Mouse (Mus musculus) kidney, postnatal 4 days (tissue): ENCODE measurements at regions not wholly inside any gene's neighbourhood (a gene's known extent, or its start where the extent isn't known, plus 50 kb on each side); places are given as distances from the start of the nearest gene placed in this dataset.

ENCODE experiments used
- DNase-seq, 2 experiments: peaks; one replicate each; pipeline ENCODE4 v3.0.0; 2021; ENCODE audit warnings: mixed read lengths in 2 of 2

DNA sequence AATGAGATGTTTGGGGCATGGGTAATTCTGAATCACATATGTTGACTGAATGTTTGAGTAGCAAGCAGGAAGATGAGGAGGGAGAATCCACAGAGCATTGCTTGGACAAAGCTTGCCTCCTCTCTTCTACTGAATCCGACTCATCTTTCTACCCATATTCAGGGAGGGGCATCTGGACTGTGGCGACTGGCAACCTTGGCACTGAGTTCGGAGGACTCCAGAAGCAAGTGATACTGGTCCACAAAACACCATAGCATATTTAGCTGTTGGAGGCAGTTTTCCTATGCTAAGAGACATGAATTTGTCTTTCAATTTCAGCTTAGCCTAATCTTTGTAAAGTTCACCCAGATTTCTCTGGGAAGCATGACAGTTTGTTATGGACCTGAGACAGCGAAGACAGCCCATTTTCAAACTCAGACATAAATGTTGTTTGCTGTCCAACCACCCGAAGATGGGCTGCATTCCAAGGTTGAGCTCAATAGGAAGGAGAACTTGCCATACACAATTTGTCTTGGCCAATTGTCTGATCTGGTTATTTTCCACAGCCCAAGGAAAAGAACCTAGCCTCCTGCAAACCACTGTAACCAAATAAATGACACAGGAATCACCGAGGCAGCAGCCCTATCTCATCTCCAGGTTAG lies 224.0 kb upstream of the Pld5 start:
- no peak for DNase-seq

DNA sequence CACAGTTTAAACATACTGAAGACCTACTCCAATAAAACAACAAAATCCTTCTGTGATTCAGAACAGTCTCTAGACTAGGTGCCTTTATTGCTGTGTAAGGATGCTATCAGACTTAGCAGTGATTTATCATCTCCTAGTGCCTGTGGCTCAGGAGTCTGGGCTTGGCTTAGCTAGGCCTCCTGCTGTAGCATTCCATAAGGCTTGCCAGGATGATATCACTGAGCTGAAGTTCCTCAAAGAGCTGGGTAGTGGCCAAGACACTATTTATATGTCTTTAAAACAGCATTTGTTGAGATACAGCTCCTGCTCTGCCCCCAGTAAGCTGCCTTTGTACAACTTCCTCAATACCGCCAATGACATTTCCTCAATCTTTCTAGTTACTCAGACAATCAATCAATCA lies 193.4 kb upstream of the Pld5 start:
- DNase-seq: no peak

DNA sequence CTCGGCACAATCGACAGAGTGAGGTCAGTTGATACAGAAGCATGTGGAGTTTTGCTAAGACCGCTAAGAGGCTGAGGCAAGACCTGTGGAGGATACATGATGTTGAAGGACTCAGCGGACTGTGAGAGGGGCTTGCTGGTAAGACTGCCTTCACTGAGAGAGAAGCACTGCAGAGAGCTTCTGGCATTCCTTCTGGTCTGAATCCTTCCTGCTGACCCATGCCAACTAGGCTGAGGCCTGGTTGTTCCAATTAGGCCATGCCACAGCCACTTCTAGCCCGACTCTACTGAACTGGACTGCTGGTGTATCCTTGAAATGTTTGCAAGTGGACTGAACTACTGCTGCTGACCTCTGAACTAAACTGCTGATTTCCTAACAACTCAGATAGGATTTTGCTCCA lies 187.0 kb upstream of the Pld5 start:
- no peak for DNase-seq

DNA sequence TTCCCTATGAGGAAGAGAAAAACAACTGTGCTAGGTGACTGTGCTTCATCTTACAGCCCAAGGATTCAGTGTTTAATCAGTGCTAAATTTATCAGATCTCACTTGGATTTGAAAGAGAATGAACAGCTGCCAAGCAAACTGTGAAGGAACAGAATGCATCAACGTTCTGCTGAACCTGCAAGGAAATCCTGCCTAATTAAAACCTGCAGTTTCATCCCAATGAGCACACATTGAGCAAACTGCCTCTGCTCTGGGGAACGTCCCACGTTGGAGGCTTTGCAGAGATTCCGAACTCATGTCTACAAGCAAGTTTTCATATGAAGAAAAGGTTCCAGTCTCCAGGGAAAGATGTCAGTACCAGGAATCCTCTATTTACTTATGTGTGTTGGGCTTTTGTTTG lies 171.6 kb upstream of the Pld5 start:
- DNase-seq: no peak

DNA sequence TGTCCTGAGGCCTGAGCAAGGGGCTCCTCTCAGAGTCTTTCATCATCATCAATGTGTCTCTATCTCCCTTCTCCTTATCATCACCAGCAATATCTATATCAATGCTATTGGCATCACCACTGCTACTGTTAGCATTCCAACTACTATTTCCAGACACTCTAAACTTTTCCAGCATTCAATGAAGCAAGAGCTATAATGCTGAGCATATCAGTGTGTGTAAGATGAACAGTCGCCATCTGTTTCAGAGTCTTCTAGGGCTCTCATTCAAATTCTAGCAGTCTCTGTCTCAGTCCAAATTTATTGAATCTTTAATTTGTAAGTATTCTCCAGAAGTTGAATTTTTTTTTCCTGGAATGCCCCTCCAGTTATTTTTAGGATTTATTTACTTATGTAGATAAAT lies 168.6 kb upstream of the Pld5 start:
- DNase-seq: no peak

DNA sequence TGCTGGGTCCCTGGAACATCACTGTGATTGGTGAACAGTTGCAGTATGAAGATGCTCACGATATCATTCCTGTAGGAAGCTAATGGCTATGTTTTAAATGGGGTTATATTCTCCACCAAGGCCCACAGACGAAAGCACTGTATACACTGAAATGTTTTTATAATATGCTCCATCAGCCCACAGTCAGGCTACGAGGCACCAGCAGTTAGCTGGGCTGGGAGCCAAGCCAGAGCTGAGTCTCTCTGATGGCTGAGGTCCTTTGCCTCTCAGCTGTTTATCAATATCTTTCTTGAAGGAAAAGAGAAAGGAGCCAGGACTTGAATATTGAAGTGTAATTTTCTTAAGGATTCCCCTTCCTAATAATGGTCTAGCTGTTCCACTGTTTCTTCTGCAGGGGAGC lies 165.1 kb upstream of the Pld5 start:
- DNase-seq: peak; percentile 15 to 24

DNA sequence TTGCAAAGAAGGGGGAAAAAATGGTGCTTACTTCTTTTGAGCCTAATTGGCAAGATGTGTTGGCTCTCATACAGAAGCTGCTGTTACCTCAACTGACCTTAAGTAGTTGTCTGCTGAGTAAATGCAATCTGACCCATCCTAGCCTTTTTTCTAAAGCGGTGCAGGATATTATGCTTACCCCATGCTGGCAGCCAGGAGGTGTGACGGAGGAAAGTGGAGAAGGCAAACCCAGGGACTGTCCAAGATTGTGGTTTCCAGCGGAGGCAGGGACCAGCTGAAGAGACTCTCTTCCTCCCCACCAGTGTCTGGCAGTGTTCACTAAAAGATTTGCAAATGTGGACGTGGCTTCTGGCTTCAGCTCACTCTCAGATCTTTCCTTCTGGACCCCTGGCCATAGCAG lies 152.7 kb upstream of the Pld5 start:
- DNase-seq: no peak

DNA sequence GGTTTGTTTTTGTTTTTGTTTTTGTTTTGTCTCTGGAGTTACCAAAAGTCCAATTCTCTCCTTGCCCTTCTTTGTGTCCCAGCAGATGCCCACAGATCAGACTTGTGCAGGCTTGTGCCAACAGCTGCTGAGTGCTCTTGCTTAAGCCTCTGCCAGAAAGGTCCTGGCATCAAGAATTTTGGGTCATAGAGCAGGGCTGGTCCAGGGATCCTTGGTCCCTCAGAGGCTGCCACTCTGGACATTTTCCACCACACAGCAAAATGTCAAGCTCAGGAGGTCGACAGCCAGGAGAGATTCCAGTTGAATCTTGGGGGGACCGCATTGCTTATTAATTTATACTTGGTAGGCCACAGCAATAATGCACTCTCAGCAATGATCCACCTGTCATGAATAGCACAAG lies 151.9 kb upstream of the Pld5 start:
- DNase-seq: no peak

DNA sequence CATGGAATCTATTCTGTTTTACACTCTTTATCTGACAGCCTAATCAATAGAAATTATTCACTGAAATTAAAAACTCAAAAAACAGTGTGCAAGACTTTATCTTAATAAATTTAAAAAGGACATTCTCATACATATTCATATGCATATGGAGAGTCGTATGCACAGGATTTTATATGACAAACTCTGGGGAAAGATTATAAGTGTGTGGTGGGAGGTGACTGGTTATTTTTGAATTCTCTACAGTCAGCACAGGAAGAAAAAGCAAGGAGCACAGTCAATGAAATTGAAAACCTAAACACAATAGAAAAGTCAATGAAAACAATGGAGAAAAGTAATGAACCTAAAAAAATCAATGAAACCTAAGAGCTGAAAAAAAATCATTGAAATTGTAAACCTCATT lies 142.1 kb upstream of the Pld5 start:
- DNase-seq: no peak

DNA sequence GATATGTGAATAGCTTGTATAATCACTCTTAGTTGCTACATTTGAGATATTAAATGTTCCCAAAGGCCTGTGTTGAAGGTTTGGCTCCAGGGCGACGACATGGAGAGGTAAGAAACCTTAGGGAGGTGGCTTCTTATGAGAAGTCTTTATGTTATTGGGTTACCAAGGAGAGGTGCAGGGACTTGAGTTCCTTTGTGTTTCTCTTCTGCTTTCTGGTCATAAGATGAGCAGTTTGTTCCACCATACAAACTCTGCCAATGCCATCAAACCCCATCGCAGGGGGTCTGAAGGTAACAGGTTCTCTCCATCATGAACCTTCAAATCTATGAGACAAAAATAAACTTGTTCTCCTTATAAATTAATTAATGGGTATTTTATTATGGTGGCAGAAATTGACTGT lies 129.0 kb upstream of the Pld5 start:
- DNase-seq: no peak

DNA sequence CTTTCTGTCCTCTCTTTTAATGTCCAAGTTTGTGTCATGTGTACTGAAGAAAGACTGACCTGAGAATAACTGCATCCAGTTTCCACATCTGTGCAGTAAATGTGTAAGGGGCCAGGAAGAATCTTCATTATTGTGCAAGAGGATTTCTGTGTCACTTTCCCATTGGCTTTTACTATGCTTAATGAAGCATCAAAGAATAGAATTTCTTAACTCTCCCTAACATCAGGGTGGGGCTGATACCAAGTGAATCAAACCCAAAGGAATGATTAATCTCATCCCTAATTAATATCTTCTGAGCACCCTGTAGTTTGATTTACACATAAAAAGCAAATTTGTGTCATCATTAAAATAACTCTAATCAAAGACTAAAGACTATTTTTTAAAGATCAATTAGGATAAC lies 104.5 kb upstream of the Pld5 start:
- no peak for DNase-seq

DNA sequence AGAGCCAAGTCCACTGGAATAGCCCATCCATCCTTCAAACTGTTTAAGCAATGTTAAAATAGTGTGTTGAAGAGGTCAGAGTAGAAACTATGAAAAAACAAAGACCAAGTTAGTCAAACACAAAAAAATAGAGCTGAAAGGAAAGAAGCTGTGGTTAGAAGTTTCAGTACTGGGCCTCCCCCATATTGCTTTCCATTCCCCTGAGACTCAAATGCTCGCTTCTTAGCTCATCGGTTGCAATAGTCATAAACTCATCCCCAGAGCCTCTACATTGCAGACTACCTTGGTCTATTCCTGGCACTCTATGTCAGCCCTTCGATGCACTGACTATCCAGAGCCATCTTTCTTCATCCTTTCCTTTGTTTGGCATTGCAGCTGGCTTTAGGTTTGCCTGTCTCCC lies 91.8 kb upstream of the Pld5 start:
- DNase-seq: no peak

DNA sequence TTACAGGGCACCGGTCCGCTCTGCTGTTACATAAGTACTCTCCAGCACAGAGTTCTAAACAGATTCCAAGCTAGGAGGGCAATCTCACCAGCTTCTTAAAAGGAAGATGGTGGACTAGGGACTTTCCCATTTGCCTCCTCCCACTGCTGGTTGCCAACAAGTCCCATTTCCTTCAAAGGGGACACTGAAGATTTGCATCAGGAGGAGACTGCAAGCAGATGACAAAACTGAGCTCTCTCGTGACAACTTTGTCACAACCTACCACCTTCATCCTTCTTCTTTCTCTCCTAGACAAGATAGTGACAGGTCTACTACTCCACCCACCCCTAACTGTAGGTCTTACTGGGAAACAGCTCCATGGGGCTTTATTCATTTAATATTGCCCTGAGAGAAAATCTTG lies 85.8 kb upstream of the Pld5 start:
- no peak for DNase-seq

DNA sequence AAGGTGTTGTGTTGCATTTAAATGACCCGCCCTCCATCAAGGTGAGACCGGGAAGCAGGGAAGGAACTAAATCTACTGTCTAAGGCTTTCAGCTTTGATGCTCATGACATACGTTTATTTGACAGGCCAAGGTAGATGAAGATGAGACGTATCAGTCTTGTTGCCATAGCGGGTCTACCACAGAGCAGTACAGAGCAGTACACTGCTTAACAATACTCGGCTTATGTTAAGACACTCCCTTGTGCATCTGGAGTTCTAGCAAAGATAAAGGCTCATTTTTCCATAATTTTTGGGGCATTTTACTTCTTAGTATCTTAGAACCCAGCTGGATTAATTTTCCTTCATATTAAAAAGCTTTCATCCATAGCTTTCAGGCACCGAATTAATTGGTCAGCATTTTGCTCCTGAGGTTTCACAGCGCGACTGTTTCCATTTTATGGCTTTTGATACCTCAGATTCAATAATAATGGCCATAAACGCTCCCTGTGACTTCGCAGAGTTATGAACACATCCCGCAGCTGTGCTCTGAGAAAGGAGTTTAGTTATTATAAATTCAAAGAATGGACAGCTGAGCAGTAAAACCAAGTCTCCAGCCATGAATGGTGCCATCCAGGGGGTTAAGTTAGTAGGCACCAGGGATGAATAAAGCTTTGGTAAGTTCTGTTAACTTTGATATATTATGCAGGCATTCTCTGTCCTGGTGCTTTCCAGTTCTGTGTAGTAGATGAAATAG lies 85.0 kb upstream of the Pld5 start:
- DNase-seq: no peak

DNA sequence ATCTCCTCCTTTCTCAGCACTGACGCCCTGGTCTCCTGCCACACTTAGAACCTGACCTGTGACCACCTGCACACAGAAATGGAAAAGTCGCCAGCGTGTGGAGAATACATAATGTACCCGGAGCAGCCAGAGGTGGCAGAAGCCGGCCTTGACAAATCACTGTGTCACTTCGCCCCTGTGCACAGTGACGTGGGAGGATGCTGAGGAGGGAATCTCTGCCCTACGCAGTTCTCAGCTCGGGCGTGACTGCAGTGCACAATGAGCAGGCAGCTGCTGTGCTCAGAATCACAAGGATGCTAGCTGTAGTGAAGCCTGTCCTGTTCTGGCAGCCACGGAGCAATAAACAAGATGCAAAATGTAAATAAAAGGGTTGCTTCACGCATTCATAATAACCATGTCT lies 80.2 kb upstream of the Pld5 start:
- peak; percentile 18 to 39 for DNase-seq

DNA sequence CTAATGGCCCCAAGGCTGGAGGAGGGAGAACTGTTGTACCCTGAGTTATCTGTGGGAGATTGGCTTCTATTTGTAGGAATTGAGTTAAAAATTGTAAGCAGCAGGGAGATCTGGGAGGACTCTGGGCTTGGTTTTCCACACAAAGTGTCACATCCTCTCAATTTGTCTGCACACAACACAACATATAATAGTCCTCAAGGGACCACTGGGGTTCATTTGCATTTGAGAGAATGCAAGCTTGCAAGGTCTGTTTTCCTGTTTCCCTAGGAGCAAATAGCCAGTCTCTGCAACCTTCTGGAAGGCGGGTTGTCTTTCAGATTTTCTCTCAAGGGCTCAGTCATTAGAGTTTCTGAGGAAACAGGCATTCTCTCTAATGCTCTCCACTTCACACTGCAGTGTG lies 79.8 kb upstream of the Pld5 start:
- no peak for DNase-seq

DNA sequence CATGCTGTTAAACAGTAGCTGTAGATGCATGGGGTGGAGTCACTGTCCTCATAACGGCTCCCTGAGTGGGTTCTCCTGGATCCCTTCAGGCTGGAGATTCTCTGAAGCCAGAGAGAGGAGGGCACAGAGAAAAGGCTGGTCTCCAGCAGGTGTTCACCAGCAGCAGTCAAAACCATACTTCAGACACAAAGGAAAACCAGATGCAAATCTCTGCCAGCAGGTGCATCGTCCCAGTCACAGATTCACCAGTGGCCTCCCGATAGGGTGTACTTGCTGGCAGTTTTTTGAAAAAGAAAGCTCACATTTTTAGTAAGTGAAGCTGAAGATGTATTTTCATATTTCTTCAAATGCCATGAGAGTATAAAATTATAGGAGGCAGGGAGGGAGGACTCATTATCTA lies 77.6 kb upstream of the Pld5 start:
- DNase-seq: no peak

DNA sequence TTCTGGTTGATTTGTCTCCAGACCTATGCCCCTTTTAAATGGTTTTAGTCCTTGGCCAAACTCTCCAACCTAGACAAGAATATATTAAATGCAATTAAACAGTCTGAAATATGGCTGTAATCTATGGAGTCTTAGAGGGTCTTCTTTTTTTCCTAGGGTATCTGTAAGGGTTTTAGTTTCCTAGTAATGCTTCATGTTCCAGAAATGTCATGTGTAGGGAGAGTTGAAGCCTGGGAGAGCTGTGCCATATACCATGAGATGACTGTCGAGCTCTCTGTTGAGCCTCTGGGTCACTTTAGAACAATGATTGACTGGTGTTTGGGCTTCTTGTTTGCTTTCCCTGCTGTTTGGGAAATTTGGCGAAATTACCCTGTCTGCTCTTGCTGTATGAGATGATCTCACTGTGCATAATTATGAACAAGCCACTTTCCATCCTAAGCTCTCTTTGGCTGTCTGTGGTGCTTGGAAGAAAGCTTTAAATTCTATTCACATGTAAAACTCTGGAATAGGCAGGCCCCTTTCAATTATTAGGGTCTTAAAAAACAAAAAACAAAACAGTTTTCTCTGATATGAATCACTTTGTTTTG lies 74.9 kb upstream of the Pld5 start:
- DNase-seq: no peak

DNA sequence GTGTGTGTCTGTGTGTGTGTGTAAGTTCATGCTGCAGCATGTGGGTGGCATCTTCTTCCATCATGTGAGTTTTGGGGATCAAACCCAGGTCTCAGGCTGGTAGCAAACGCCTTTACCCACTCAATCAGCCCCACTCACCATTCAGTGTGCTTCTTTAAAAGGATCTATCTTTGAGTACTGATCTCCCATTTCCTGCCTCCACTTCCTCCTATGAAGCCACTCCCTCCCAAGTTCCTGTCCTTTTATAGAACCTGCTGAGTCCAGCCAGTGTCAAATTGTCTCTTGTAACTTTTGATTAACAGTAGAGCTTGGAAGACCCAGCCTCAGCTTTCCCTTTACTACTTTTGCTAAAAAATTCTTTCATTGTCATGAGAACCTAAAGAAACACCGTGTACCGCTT lies 73.0 kb upstream of the Pld5 start:
- no peak for DNase-seq

DNA sequence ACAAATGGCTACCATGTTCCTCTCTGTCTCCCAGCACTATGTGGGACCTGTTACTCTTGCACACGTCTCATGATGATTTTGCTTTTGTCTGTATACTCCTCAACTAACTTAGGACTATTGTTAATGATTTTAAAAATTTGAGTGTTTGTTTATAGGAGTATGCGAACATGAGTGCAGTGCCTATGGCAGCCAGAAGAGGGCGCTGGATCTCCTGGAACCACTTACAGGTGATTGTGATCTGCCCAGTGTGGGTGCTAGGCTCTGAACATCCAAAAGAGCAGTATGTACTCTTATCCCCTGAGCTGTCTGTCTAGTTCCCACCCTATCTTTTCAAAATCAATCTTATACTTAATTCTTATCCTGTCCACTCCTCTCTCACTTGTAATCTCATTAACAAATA lies 56.2 kb upstream of the Pld5 start:
- DNase-seq: no peak
